Mouse (Mus musculus) mouse embryonic stem cell (cell line): ENCODE results near the gene Cactin.

ENCODE experiments used
- in situ Hi-C, 2 experiments: fragments of 300-500 bp; cut with MboI; formaldehyde crosslinking; loops; 1 replicate in 1 of 2; 3 replicates in 1 of 2; pipeline ENCODE4 v1.14.3; 2019 to 2020; ENCODE audit warnings: low sequenced_read_pairs in 2 of 2, low pct_unique_long_range_greater_than_20kb in 1 of 2, mixed read lengths in 1 of 2; ENCODE audit not compliant: unreplicated experiment in 1 of 2

The Cactin gene

DNA sequence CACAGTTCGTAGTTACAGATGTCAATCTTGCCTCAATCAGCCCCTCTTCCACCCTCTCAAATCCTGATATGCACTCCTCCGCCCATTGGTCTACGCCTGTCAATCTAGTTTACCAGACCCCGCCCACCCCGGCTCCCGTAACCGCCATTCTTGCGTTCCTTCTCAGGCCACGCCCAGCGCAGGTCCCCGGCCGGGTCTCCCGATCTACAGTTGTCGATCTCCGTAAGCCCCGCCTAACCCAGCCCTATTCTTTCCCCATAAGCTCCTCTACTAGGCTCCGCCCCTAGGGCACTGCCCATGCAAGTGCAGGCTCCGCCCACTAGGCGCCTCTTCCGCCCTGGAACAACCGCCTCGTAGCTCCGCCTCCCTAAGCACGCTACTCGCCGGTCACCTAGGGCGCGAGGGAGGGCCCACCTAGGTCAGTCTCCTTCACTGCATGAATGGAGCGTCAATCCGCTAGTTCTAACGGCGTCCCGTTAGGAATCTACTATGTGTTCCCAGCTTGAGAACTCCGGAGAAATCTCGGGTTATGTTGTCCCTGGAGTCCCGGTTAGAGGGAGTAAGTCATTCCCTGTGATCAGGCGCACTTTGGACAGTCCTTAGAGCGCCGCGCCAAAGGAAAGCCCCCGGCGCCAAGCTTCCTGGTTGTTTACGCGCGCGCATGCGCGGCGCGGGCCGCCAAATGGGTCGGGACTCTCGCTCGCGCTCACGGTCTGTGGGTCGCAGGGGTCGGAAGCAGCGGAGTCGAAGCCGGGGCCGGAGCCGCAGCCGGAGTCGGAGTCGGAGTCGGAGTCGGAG is at the start of gene Cactin:
TSS of gene Cactin (plus strand) at position 554 of the 798 bp plus-strand sequence.
- in situ Hi-C loops: no loop called here

DNA sequence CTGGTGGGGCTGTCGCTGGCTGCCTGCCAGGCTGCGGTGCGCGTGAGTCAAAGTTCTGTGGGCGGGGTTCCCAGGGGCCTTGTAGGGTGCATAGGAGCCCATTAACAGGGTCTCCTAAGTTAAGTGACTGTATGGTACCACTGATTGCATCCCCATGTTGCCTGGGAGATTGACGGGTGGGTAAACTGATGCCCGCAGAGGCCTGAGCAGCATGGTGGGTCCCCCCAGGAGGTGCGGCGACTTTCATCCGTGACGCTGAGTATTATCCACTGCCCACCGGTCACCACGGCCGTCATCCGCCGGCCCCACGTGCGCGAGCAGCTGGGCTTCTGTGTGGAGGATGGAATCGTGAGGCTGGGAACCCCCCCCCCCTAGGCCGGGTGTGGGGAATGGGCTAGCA is 48.5 kb upstream of the Cactin start:
- in situ Hi-C loops: no loop called here

DNA sequence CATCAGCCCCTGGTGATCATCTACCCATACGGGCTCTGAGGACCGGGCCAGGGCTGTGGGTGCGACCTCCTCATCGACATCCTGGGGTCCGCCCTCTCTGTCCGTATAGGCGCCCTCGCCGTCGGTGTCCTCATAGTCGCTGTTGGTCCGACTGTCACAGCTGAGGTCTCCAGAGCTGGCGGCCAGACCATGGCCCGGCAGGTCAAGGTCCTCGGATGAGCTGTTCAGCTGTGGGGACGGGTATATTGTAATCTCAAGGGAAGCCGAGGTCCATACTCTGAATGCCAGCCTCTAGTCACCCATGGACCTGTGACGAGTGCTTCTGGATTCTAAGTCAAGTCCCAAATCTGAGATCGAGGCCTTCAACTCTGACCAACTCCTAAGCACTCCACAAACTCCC is 47.1 kb upstream of the Cactin start:
- in situ Hi-C loops: no loop called here

DNA sequence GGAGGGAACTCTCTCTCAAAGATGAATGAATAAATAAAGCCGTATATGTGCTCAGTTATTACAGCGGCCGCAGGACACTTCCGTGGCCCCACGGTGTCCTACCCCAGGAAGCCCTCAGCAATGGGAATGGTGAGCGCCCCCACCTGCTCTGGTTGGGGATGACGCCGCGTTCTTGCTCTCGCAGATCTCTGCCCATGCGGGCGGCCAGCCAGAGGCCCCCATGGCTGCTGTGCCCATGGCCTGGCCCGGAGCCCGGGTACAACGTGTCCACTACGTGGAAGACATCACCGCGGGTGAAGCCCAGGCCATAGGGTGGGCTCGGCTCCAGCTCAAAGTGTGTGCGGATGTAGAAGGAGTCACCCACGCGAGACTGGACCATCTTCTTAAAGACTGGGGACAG is 43.2 kb upstream of the Cactin start:
- in situ Hi-C loops: no loop called here

DNA sequence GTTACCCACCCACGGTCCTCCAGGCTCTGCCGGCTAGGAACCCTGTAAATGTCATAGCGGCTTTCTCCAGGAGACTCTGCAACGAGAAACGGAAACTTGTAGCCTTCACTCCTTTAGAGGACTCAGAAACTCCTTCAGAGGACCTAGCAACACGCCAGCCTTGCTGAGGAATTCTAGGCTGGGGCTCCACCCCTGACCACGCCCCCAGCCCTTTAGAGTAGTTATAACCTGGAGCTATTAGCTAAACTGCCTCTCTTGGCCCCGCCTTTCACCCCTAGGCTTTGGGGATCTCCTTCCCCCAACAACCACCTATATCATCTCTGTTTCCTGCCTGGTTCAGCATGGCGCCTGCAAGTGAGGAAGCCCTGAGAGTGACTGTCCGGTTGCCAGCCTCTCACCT is 41.4 kb upstream of the Cactin start:
- in situ Hi-C loops: no loop called here

DNA sequence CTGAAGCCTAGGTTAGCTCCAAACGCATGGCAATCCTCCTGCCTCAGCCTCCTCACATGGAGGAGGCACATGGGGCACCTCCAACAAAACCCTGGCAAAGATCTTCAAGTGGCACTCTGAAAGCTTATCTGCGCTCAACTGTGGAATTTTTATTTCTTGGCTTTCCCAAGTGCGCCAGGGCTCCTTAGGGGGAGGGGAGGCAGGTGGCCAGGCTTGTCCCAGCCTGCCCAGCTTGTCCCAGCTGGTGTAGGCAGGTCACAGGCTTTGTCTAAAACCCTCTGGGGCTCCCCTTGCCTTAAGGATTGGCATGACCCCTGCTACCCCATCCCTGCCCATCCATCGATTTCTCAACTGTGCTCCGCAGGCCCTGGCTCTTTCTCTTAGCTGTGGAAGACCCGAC is 36.7 kb upstream of the Cactin start:
- in situ Hi-C loops: loop anchor here in 1 of 2 experiments (10.0 kb wide), 1 partner anchor 61 kb away; the partner anchor contains the start of gene Gipc3

DNA sequence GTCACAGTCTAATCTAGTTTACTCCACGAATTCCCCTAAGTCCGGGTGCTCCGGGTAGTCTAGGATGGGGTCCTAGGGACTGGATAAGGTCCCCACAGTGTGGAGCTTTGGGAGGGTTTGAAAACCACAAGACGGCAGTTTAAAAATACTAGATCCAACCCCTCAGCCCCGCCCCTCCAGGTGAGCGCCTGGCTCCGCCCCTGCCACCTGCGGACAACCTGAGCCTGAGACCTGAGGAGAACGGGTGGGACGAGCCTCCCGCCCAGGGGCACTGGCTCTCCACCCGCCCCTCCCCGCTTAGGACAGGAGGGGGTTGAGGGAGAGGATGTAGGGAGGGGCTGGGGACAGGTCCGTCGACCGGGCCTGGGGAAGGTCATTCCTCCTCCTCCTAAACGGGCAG is 36.2 kb upstream of the Cactin start:
- in situ Hi-C loops: loop anchor here (5.0 to 10.0 kb wide), 2 partner anchors 58 to 60 kb away; partner anchors contain the start of gene Gipc3 (in 2 of the 2)

DNA sequence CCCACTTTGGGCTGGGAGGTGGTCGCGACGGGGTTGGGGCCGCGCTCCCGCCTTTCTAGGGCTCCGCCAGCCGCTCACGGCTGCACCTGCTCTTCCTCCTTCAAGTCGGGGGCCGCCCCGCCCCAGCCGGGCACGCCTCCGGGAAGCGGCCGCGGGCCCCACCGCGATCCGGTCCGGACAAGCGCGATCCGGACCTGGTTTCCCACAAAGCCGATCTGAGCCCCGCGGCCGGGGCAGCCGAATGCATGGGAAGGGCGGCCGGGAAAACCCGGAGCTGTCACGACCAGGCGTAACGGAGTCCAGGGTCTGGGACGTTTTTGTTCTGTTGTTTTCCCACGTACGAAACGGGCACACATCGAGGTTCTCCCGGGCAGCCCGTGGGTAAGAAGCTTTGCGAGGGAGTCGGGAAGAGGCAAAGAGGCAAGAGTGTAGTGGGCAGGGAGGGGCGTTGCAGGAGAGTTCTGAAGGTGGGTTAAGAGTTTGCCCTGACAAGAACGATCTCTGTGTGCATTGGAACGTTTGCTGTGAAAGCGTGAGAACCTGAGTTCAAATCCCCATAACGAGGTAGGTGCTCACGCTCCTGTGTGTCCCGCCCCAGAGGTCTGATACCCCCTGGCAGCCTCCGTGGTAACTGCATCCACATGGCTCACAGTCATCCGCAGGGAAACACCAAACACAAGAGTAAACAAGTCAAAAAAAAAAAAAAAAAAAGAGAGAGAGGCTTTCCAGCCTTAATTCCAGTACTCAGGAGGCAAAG is 35.0 kb upstream of the Cactin start:
- in situ Hi-C loops: loop anchor here (5.0 to 10.0 kb wide), 2 partner anchors 56 to 59 kb away; partner anchors contain the start of gene Gipc3 (in 2 of the 2)

DNA sequence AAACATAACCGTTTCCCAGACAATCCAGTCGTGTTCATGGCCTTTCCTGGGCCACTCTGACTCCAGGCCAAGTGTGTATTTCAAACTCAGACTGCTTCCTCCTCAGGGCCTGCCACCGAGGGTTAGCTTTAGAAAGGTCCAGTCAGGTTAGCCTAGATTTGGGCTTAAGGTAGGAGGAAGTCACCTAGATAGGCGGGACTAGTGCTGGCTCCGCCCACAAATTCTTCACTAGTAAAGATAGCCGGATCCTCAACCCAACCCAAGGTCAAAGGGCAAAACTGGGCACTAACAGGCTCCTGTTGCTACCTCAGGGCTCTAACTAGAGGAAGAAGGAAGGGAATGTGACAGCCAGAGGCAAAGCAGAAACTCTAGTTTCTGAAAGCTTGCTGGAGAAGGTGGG is 34.3 kb upstream of the Cactin start:
- in situ Hi-C loops: loop anchor here (5.0 to 10.0 kb wide), 2 partner anchors 56 to 58 kb away; partner anchors contain the start of gene Gipc3 (in 2 of the 2)

DNA sequence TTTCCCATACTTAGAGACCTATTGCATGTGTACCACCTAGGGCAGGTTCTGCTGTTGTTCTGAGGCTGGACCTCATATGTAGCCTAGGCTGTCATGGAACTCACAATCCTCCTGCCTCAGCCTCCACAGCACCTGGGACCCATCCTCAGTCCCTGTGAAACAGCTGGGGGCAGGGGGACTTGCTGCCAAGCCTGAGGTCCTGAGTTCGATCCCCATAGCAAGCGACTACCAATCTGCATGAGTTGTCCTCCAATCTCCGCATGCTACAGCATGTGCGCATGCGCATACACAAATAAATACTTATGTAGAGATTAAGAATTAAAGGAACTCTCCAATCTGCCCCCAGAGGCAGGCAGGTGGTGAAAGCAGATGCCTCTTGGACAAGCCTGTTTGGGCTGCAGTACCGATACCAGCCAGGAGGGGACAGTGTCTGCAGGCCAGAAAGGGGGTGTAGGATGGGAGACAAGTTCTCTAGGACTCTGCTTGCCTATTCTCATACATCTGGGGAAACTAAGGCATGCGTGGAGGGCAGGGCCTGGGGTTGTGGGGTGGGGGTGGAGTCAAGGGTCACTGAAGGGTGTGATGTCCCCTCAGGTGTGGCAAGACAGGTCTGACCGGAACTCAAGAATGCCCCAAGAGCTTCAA is 33.3 kb upstream of the Cactin start:
- in situ Hi-C loops: loop anchor here (5.0 to 10.0 kb wide), 2 partner anchors 55 to 57 kb away; partner anchors contain the start of gene Gipc3 (in 2 of the 2)

DNA sequence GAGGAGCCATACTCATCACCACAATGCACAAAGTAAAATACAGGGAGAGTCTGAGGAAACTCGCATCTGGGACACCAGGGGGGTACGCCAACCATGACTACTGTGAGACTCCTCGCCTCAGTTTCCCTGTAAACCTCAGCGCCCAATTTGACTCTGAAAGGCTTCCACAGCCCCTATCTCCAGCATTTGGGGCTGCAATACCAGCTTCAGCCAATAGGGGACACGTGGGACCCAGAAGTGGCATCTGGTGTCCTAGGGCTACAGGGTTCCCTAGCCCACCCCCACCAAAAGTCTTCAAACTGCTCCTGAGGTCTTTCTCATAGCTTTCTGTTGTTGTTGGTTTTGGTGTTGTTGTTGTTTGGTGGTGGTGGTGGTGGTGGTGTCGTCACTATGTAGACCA is 32.3 kb upstream of the Cactin start:
- in situ Hi-C loops: loop anchor here (5.0 to 10.0 kb wide), 2 partner anchors 54 to 56 kb away; partner anchors contain the start of gene Gipc3 (in 2 of the 2)

DNA sequence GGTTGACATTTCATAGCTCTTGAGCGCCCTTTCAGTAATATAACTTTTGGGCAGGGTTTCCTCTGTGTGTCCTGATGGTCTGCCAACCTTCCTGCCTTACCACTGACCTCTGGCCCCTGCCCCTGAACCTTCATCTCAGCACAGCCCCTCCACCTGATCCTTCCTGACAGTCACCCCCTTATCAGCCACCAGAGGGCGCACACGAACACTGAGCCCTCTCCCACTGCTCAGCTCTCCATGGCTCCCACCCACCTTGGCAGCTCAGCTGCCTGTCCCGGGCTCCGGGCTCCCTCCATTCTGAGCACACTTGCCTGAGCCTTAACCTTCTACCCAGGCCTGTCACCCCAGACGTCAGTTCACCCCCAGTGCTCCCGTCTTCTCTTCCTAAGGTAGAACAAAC is 31.6 kb upstream of the Cactin start:
- in situ Hi-C loops: loop anchor here (5.0 to 10.0 kb wide), 2 partner anchors 53 to 56 kb away; partner anchors contain the start of gene Gipc3 (in 2 of the 2)

DNA sequence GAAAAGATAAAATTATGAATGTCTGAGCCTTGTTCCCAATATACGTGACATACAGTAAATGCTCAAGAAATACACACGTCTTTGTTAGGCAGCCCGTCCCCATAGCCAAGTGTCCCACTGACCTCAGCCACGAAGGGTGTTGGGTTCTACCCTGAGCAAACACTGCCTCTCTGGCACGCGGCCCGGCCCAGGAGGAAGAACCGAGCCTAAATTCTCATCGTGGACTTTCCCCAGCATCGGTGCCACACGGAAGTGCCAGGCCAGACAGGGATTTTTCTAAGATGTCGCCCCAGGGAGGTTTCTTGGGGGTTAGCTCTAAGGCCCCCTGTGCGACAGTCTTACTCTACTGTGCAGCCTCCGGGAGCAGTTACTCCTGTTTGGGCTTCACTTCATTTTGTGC is 31.1 kb upstream of the Cactin start:
- in situ Hi-C loops: loop anchor here (5.0 to 10.0 kb wide), 2 partner anchors 52 to 55 kb away; partner anchors contain the start of gene Gipc3 (in 2 of the 2)

DNA sequence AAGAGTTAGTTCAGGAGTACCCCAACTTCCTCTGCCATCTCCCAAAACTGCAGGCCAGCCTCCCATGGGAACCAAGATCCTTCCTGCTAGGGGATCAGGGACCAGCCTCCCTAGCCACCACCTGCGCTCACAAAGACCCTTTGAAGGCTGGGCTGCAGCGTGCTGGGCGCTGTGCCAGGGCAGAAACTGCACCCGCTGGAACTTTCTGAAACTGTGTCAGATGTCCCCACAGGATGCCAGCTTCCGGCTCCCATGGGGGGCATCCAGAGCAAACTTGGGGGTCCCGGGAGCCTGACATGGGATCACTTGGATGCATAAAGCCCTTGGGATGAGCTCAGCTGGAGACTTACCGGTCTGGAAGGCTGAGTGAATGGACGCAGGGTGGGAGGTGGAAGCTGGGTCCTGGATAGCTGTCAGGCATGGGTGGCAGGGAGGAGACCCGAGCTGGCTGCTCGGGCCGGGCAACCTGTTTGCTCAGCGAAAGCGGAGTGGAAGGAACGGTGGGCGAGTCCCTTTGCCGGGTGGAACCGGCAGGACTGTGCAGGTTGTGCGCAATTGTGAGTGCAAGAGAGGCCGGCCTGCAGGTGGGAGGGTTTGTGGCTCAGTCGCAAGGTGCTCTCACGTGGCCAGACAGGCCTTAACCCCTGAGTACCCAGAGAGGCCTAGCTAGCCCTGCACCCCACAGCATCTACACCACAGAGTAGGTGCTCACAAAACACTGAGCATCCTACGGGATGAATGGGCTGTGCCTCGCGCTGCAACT is 30.0 kb upstream of the Cactin start:
- in situ Hi-C loops: no loop called here

DNA sequence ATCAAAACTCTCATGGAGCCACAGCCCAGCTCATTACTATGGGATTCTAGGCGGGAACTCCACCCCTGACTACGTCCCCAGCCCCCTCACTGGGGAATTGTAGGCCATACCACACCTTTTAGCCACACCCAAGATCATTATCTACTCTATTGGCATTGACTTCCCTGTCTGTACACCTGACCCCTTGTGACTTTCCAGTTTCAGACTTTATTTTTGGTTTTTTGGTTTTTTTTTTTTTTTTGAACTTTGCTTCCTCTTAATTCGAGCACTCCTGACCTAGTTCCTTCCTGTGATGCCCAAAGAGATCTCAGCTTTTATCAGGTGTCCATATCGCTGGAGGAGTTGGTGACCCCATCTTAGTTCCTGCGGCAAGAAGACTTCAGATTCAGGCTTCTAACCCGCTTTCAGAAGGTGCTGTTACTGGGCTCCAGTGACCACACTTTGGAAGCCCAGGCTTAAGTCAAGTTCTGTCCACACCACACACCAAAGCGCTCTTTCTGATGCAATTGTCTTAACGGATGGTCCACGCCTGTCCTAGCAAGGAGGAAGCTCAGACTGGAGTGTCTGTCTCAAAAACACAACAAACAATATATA is 29.3 kb upstream of the Cactin start, which contains the start of gene Tjp3:
TSS of gene Tjp3 (minus strand) at position 71 of the 594 bp plus-strand sequence.
- in situ Hi-C loops: no loop called here

DNA sequence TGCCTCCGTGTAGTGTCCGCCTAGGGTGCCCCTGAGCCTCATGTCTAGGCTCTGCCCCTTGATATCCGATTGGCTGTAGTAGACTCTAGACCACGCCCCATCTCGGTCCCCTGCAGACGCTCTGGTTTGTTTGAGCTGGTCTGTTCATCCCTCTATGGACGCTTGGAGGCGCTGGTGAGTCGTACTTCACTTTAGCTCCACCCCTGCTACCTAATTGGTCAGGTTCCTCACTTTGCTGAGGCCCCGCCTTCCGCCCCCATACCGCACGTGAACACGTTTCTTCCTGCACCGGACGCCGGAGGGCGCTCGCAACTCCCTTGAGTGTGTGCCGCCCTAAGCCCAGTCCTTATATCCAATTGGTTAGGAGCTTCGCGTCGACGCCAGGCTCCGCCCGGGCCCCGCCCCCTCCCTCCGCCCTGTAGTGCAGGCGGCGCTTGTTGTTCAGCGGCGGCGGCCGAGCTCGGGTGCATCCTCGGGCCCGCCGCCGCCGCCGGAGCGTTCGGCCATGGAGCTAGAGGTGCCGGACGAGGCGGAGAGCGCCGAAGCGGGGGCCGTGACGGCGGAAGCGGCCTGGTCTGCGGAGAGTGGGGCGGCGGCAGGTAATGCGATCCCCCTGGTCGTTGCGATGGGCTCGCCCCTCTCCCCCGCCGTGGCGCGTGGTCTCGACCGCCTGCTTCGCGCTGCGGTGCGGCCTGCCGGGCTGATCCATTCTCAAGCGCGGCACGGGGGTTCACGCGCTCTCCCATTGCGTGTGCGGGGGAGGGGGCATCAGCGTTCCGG is 28.2 kb upstream of the Cactin start, which contains the start of gene Pip5k1c:
TSS of gene Pip5k1c (plus strand) at position 410 of the 780 bp plus-strand sequence.
- in situ Hi-C loops: no loop called here
